Mouse (Mus musculus) induced T-regulatory cell, adult 2 months (primary cell): ENCODE data around the gene Egfem1.

ENCODE experiments used
- DNase-seq: peaks from one replicate; pipeline ENCODE4 v3.0.0-alpha.2; 2012; ENCODE audit warnings: low read depth

Gene Egfem1

DNA sequence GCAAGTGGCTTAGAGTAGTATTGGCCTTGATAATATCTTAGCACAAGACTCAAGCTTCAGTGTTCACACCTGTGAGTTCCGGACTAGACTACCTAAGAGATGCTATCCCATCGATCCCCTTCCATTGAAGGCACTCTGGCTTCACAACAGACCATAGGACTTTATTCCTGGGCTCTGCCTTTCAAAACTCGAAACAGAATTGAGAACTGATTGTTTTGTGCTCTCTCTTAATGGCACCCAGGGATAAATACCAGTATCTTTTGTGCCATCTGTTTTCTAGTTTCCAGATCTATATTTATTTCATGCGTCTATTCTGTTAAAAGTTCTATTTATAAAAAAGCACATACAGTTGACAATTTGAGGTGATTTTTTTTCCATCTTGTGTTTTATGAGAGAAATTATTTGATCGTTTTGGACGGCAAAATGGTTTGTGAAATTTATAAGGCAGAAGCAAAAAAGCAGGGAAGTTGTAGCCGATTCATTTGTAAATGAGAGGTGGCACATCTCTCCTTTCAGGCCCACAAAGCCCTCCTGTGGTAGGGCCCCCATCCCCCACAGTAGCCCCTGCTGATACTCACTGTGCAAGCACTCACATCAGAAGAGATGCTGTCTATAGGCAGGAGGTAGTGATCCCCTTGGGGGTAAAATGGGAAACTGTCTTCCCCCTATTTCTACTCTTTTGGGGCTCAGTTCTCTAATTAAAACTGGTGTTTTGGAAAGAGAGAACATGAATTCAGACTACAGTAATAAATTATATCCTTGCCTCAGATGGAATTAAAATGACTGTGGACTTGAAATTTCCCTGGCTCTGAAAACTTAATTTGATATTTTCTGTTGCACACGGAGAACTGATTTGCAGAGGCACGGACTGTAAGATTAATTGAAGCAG is 53.6 kb downstream of the Egfem1 start:
- DNase-seq, result no peak

GRCm38 (mm10) chr3:29136065-29136955 is 54.5 kb downstream of the Egfem1 start:
- DNase-seq, result no peak

DNA sequence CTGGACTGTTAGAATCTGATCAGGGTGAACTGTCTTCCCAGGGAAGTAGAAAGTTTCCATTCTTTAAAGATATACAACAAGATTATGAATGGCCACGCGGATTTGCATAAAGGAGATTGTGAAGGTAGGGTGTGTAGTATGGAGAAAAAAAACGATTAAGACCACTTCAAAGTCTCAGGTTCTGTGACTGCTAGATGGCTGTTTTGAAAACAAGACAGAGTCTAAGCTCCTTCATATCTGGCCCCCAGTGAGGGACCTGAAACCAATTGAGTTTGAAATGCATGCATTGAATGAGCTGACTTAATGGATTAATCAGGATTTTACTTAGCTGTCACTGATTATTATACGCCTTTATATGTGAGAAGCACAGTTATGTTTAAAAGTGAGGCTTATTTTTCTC is 86.6 kb downstream of the Egfem1 start:
- DNase-seq, result no peak

DNA sequence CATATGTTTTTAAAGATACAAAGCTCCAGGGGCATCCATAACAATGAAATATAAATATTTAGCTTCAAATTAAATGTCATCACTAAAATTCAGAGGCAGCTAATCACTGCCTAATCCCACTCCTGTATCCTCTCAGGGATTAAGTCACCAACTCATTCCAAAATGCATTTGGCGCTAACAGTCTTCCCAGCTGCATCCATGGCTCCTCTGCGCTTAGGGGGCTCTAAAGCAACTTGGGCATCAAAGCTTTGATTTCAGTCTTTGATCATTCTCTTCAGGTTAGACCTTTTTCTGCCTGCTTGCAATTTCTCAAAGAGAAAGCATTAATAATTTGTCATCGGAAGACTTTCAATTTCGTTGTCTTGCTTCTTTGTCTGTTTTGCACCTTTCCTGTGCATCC is 87.2 kb downstream of the Egfem1 start:
- no peak for DNase-seq

DNA sequence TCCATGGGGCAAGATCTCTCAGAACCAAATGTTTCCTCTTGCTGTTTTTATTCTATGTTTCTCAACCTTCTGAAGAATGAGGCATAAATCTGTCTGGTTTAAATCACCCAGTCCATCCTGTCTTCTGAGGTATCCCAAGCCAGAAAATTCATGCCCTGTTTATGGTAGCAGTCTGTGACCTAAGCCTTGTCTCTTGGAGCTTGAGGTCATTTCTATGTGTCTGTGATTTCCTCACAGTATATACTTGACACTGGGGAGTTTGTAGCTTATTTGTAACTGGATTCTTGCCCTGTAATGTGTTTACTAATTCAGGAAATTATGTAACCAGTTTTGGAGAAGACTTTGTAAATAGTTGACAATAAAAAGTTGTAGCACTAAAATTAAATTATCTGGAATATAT is 95.2 kb downstream of the Egfem1 start:
- no peak for DNase-seq

DNA sequence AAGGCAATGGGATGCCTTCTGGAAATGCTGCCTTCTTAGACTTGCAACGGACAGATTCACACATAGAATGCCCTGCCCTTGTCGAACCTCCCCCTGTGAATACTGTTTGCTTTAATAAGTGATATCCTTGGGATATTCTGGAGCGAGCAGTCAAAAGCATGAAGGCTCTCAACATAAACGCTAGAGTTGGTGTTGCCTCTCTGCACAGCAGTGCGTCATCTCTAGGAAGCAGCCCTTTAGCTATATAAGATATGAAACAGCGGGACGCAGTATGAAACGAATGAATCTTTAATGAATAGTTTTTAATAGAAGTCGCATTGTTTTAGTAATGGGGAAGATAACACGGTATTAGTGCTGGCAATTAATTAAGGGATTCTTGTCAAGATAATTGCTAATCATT is 101.2 kb downstream of the Egfem1 start:
- DNase-seq, result no peak

- DNase-seq, result no peak
Observed at GRCm38 (mm10) chr3:29183615-29184198, 101.9 kb downstream of the Egfem1 start.

DNA sequence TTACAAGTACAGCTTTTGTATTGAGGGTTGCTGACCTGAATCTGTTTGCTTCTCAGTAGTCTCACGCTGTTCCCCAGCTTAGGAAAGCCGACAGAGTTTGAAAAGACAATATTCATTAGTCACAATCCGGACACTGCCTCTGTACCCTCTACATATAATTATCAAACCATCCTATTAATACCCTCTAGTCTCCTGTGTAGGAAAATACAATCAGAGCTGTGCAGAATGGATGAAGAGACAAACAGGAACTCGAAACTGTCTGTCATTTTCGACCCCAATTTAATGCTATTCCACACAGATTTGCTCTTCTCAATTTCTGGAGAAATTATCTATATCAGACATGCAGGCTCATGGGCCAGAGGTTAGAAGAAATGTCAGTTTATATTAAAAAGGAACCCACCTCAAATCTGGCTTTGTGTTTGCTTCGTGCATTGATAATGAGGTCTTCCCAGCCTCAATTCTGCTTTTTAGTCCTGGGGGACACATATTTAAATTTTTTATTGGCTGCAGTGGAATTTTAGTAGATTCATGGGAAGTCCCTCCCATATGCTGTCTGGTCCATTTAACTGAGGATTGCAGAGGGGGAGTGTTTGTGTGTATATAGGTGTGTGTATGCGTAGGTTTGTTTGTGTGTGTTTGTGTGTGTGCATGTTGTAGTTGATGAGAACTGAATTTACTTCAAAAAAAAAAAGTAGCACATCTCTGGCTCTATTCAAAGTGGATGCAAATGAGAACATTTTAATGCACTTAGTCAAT is 102.8 kb downstream of the Egfem1 start:
- DNase-seq, result no peak

GRCm38 (mm10) chr3:29190263-29190662 is 108.4 kb downstream of the Egfem1 start:
- DNase-seq, result no peak

DNA sequence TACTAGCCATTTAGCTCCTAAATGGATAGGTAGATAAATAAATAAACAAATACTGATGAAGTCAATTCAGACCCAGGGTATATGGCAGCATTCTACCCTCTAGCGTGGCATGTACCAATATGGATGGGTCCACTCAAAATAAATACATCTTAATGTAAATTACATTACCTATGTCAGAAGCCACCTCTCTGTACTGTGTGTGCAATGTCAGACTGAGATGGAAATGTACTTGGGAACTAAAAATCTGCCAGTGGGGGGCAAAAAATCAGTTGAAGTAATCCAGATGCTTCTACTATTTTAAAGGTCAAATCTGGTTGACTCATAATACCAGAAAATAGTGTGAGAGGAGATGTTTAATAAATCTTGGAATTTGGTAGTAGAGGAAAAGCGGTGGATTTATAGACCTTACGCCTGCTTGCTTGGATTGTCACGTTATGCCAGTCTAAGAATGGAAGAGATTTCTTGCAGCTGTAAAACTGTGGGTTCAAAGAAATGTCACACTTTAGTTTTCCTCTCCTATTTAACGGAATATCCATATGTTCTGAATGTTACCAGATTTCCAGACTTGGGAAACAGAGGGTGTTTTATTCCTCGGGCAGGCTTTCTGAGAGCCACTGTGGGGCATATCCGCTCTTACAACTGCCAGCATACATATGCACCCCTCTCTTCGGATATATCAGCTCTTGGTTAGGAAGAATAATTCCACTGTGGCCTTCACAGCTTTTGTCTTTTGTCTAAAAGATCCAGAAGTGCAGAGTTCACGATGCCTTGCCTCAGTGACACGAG is 116.1 kb downstream of the Egfem1 start:
- no peak for DNase-seq

DNA sequence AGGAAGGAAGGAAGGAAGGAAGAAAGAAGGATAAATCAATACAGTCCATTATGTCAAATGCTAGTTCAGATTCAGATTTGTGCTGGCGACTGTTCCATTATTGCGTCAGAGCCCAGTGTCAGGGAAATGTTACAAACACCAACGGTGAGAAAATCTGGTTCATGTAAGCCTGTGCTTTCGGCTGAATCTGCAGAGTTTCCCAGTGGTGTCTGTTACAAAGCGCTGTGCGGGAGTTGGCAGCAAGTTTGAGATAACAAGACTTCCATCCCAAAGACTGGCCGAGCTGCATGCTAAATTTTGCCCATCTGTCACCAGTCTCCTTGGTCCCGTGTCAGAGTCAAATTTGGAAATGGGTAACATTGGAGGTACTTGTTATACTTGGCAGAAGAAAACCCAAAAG is 118.8 kb downstream of the Egfem1 start:
- no peak for DNase-seq

GRCm38 (mm10) chr3:29202536-29202935 is 120.7 kb downstream of the Egfem1 start:
- DNase-seq, result no peak

GRCm38 (mm10) chr3:29222414-29222813 is 140.6 kb downstream of the Egfem1 start:
- no peak for DNase-seq

GRCm38 (mm10) chr3:29229712-29230111 is 147.9 kb downstream of the Egfem1 start:
- DNase-seq, result no peak

DNA sequence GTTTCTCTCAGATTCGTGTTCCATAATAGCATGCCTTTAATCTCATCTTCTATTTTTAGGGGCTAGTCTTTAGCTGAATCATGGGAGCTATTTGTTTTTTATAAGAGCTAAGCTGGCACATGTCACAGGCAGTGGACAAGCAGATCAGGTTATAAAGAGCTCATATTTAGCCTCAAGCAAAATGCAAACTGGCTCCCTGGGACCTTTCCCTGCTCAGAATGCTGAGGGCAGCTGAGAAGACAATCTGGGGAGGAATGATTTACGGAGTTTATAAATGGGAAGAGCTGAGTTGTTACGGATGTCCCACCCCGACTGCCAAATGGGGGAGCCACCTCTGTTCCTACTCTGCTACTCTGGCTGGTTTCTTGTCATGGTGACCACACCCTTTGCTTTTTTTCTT is 153.7 kb downstream of the Egfem1 start:
- no peak for DNase-seq

DNA sequence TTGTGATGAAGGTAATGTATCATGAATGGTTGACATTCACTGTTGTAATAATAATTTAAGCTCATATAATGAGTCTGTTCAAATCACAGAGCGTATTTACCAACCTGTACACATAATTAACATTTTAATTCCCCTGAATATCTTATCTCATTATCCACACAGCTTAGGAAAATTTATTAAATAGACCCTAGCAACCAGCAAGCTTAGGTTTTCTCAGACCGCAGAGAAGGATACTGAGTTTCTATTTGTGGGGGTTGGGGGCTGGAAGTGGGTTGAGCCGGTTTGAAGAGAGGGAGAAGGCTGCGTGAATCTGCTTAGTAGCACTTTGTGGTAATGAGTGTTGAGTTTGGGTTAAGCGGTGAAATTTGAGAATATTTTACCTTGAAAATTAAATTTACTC is 154.7 kb downstream of the Egfem1 start:
- no peak for DNase-seq

DNA sequence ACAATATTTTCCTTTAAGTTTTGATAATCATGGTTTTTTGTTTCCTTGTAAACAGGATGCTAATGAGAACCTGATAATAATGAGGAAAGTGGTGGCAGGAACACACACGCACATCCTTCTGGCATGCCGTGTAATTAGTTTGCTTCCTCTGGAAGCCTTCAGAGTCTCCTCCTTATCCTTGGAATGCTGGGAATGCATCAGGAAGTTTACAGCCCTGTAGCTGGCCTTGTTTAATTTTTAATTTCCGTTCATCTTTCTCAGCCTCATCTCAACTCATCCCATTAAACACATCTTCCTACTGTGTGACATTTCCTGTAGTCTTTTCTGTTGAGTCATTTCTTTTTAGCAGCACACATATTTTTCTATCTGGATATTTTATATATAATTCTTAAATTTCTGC is 161.8 kb downstream of the Egfem1 start:
- DNase-seq, result no peak

DNA sequence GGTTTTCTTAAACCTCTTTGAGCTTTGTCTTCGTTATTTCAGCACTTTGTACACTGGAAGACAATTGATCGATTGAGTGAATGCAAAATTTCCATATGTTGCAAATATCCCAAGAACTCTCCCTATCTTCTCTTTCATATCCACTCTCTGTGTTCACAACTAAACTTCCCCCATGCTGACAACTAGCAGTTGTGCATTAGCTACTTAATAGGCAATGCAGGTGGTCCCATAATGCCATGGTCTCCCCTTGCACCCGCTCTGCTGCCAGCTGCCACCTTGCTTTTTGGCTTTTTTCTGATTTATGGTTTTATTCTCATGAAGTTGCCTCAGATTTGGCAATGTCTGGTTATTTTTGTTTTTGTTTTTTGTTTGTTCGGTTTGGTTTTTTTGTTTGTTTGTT is 209.8 kb downstream of the Egfem1 start:
- no peak for DNase-seq

DNA sequence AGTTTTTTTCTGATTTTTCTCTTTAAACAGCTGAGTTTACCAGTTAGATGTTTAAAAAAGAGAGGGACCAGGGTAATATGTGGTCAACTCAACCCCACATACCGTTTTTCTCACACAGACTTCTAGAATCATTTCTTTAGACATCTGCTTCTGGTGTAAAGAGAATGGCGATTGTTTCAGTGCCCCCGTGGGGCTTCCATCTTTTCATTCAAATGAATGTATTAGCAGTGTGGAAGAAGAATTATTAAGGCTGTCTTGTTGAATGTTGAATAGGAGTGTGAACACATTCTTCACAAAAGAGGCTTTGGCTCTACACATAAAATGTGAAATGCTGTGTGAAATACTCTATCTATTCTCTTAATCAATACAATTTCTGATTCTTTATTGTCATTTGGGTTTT is 210.4 kb downstream of the Egfem1 start:
- no peak for DNase-seq

GRCm38 (mm10) chr3:29293230-29293629 is 211.4 kb downstream of the Egfem1 start:
- DNase-seq, result no peak

DNA sequence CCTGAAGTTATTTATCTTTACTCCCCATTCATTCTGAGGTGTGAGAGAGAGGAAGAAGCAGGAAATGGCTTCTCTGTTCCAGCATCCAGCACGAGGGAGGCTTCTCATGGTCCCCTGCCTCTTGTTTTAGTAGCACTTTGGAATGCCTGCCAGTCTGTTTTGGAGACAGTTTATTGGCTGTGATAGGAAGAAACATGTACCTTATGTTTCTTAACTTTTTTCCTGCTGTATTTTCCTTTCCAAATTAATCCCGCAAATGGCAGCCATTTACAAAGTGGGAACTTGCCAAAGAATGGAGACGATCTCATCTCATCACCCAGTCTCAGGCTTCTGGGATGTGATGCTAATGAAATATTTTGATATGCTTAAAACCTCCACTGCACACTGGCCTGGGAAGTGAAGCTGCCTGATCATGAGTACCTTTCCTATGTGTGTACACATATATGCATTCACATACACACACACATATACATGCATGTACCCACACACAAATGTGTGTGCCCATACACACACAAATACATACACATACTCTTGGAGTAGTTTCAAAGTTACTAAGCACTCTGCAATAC is 260.5 kb downstream of the Egfem1 start:
- no peak for DNase-seq
